ENCODE assay signal across 28 mouse cellular contexts in genomic region chr8:117667349-117668124, GRCm38 (mm10). TPM values are rescaled to one million over a fixed set of nuclear protein-coding genes. Genes with fewer than 3 reads are reported as not detected.
DNase-seq lines count a peak whose midpoint lies in the region; ATAC-seq lines count a peak whose summit lies in the region.
"Had no signal": no experiment of that assay in that cellular context is flagged by ENCODE, and none has a peak within 500 bp of the region (broad histone marks: within the 10 kb centered on the region; RNA-seq: fewer than 3 reads in every experiment).

No protein-coding gene starts in this region.

- H3K27me3 ChIP-seq in intestine, embryonic 16.5 days (replicated peaks; ENCODE audit: control insufficient read depth, insufficient read depth, low read length) = no peaks in the 10 kb centered on the region
- H3K27me3 ChIP-seq in intestine, embryonic 15.5 days (replicated peaks) = no peaks in the 10 kb centered on the region
- H3K27me3 ChIP-seq in liver, embryonic 16.5 days (ENCODE audit: control insufficient read depth, insufficient read depth, low read depth, low read length) = no peaks in the 10 kb centered on the region
- H3K27me3 ChIP-seq in limb, embryonic 10.5 days (ENCODE audit: low read depth, poor library complexity, severe bottlenecking) = no peaks in the 10 kb centered on the region; the same call in 1 of the 2 replicates
- peaks cover 9% of the 10 kb centered on the region; the same call in 1 of the 2 replicates for H3K27me3 ChIP-seq in embryonic facial prominence, embryonic 10.5 days (replicated peaks; ENCODE audit: low read depth, poor library complexity, severe bottlenecking)

- no peak overlapping the region for H3K4me3 ChIP-seq in intestine, embryonic 16.5 days (ENCODE audit: low read length)
- no peak overlapping the region for H3K4me3 ChIP-seq in intestine, embryonic 15.5 days (replicated peaks)
- H3K4me3 ChIP-seq in liver, embryonic 16.5 days (ENCODE audit: low read depth, low read length) = no peak overlapping the region
- H3K4me3 ChIP-seq in limb, embryonic 10.5 days = no peak overlapping the region
- no peak overlapping the region for H3K4me3 ChIP-seq in embryonic facial prominence, embryonic 10.5 days
- H3K4me3 ChIP-seq: gastrocnemius, adult 2 months; heart, embryonic 12.5 days; heart, embryonic 15.5 days; hindbrain, embryonic 10.5 days; hindbrain, embryonic 13.5 days had no signal

- WGBS in intestine, embryonic 16.5 days = 66% methylated on average over 13 of the region's 13 CpGs
- 60% methylated on average over 13 of the region's 13 CpGs for WGBS in intestine, embryonic 15.5 days
- WGBS in liver, embryonic 16.5 days (ENCODE audit: insufficient replicate concordance) = 52% methylated on average over 13 of the region's 13 CpGs
- 88% methylated on average over 13 of the region's 13 CpGs for WGBS in limb, embryonic 10.5 days
- WGBS in embryonic facial prominence, embryonic 10.5 days = 84% methylated on average over 13 of the region's 13 CpGs

- ATAC-seq in intestine, embryonic 16.5 days = peak; percentile 57
- no peak; the same call in 1 of the 2 replicates for ATAC-seq in intestine, embryonic 15.5 days
- ATAC-seq in liver, embryonic 16.5 days (ENCODE audit: low read depth) = peak; percentile 78
- ATAC-seq: activated CD4-positive, CD25-positive, alpha-beta regulatory T cell, adult 4 months; forebrain, embryonic 14.5 days; forebrain, postnatal 0 days; hindbrain, embryonic 16.5 days had no signal

- no peak overlapping the region for H3K27ac ChIP-seq in intestine, embryonic 16.5 days (ENCODE audit: low read length)
- no peak overlapping the region for H3K27ac ChIP-seq in intestine, embryonic 15.5 days
- no peak overlapping the region for H3K27ac ChIP-seq in liver, embryonic 16.5 days (ENCODE audit: low read length)
- H3K27ac ChIP-seq in limb, embryonic 10.5 days = 0 out of 2 replicates have a peak overlapping the region, but pooled peaks have one; percentile 12
- no peak overlapping the region for H3K27ac ChIP-seq in embryonic facial prominence, embryonic 10.5 days (replicated peaks)
- H3K27ac ChIP-seq: gastrocnemius, adult 2 months; heart, embryonic 15.5 days; hindbrain, embryonic 10.5 days; hindbrain, embryonic 13.5 days had no signal

- peaks cover 12% of the 10 kb centered on the region for H3K4me1 ChIP-seq in intestine, embryonic 16.5 days (ENCODE audit: control insufficient read depth, insufficient read depth, low read length)
- peaks cover 10% of the 10 kb centered on the region; the same call in 1 of the 2 replicates for H3K4me1 ChIP-seq in intestine, embryonic 15.5 days (replicated peaks)
- no peaks in the 10 kb centered on the region; the same call in 1 of the 2 replicates for H3K4me1 ChIP-seq in liver, embryonic 16.5 days (ENCODE audit: control insufficient read depth, low read depth, low read length)
- H3K4me1 ChIP-seq in limb, embryonic 10.5 days = peaks cover 26% of the 10 kb centered on the region
- H3K4me1 ChIP-seq in embryonic facial prominence, embryonic 10.5 days = peaks cover 18% of the 10 kb centered on the region
- H3K4me1 ChIP-seq: heart, embryonic 12.5 days; heart, embryonic 15.5 days; hindbrain, embryonic 13.5 days had no signal

- no peak overlapping the region for H3K9ac ChIP-seq in intestine, embryonic 16.5 days (ENCODE audit: low read depth, low read length)
- no peak overlapping the region for H3K9ac ChIP-seq in intestine, embryonic 15.5 days
- no peak overlapping the region for H3K9ac ChIP-seq in liver, embryonic 16.5 days (ENCODE audit: low read depth, low read length)
- H3K9ac ChIP-seq: forebrain, postnatal 0 days; heart, embryonic 12.5 days; heart, embryonic 15.5 days; hindbrain, embryonic 13.5 days had no signal

- no peak overlapping the region for H3K4me2 ChIP-seq in intestine, embryonic 16.5 days (ENCODE audit: low read depth, low read length)
- no peak overlapping the region for H3K4me2 ChIP-seq in intestine, embryonic 15.5 days (replicated peaks)
- H3K4me2 ChIP-seq in liver, embryonic 16.5 days (ENCODE audit: low read depth, low read length) = no peak overlapping the region
- H3K4me2 ChIP-seq: heart, embryonic 12.5 days; heart, embryonic 15.5 days; hindbrain, embryonic 13.5 days had no signal

- no peaks in the 10 kb centered on the region for H3K9me3 ChIP-seq in intestine, embryonic 16.5 days (ENCODE audit: control insufficient read depth, low read length)
- no peaks in the 10 kb centered on the region for H3K9me3 ChIP-seq in intestine, embryonic 15.5 days
- H3K9me3 ChIP-seq in liver, embryonic 16.5 days (replicated peaks; ENCODE audit: control insufficient read depth, low read length) = no peaks in the 10 kb centered on the region
- no peaks in the 10 kb centered on the region for H3K9me3 ChIP-seq in limb, embryonic 10.5 days (replicated peaks)
- no peaks in the 10 kb centered on the region for H3K9me3 ChIP-seq in embryonic facial prominence, embryonic 10.5 days
- H3K9me3 ChIP-seq: heart, embryonic 12.5 days; heart, embryonic 15.5 days; hindbrain, embryonic 10.5 days; hindbrain, embryonic 13.5 days had no signal

- no peak for DNase-seq in liver
- peak; percentile 91 for DNase-seq in fat pad, adult 2 months (ENCODE audit: extremely low read depth, low read depth, low spot score)
- no peak for DNase-seq in limb, embryonic 10.5 days (ENCODE audit: low spot score)
- no peak for DNase-seq in ovary, postnatal 10 days (ENCODE audit: low spot score)
- DNase-seq in embryonic facial prominence, embryonic 10.5 days (ENCODE audit: low spot score) = no peak
- DNase-seq: adrenal gland, adult 8-10 months; adrenal gland, postnatal 36 days; cerebellum, adult 18-20 months; cerebellum, postnatal 10 days; cerebellum, postnatal 36 days; embryo, embryonic 11 days; forebrain, postnatal 0 days; gastrocnemius, adult 2 months; gastrocnemius, postnatal 14 days; heart, adult 18-20 months; heart, postnatal 10 days; heart, postnatal 36 days had no signal

- no peaks in the 10 kb centered on the region for H3K36me3 ChIP-seq in intestine, embryonic 16.5 days (ENCODE audit: control insufficient read depth, insufficient read depth, low read length)
- 0 out of 2 replicates have a peak, but pooled peaks cover 3% of the 10 kb centered on the region for H3K36me3 ChIP-seq in intestine, embryonic 15.5 days
- no peaks in the 10 kb centered on the region; the same call in 1 of the 2 replicates for H3K36me3 ChIP-seq in liver, embryonic 16.5 days (ENCODE audit: control insufficient read depth, insufficient read depth)
- no peaks in the 10 kb centered on the region for H3K36me3 ChIP-seq in limb, embryonic 10.5 days
- no peaks in the 10 kb centered on the region for H3K36me3 ChIP-seq in embryonic facial prominence, embryonic 10.5 days (replicated peaks)
- H3K36me3 ChIP-seq: heart, embryonic 12.5 days; heart, embryonic 15.5 days; hindbrain, embryonic 10.5 days; hindbrain, embryonic 13.5 days had no signal

RNA-seq across cellular contexts. Expression of gene Sdr42e1, which starts 6.0 kb away (rescaled TPM):
- polyA plus RNA-seq in intestine, embryonic 16.5 days (2015; fragmentation: Nextera tagmentation; extraction: Ambion mirVana) = 7.9 and 8.7 TPM in 2 replicates
- 6.0 and 6.6 TPM in 2 replicates for polyA plus RNA-seq in intestine, embryonic 15.5 days (2015; fragmentation: Nextera tagmentation; extraction: Ambion mirVana)
- 3.5 and 3.6 TPM in 2 replicates for polyA plus RNA-seq in liver, embryonic 16.5 days (2015; fragmentation: Nextera tagmentation; extraction: Ambion mirVana)
- 0.64 and 0.78 TPM in 2 replicates for polyA plus RNA-seq in limb, embryonic 10.5 days (2016; fragmentation: Nextera tagmentation; extraction: Ambion mirVana)
- polyA plus RNA-seq in embryonic facial prominence, embryonic 10.5 days (2016; fragmentation: Nextera tagmentation; extraction: Ambion mirVana) = 0.62 and 1.0 TPM in 2 replicates
- polyA plus RNA-seq: forebrain, embryonic 11.5 days had no signal

RNA-seq across cellular contexts. Expression of gene Hsd17b2, which starts 34.2 kb away (rescaled TPM):
- 50.8 and 52.4 TPM in 2 replicates for polyA plus RNA-seq in intestine, embryonic 16.5 days (2015; fragmentation: Nextera tagmentation; extraction: Ambion mirVana)
- polyA plus RNA-seq in intestine, embryonic 15.5 days (2015; fragmentation: Nextera tagmentation; extraction: Ambion mirVana) = 38.1 and 38.3 TPM in 2 replicates
- 90.2 and 94.8 TPM in 2 replicates for polyA plus RNA-seq in liver, embryonic 16.5 days (2015; fragmentation: Nextera tagmentation; extraction: Ambion mirVana)
- polyA plus RNA-seq in limb, embryonic 10.5 days (2016; fragmentation: Nextera tagmentation; extraction: Ambion mirVana) = not detected in 2 replicates
- polyA plus RNA-seq in embryonic facial prominence, embryonic 10.5 days (2016; fragmentation: Nextera tagmentation; extraction: Ambion mirVana) = not detected in 2 replicates
- polyA plus RNA-seq: activated CD4-positive, CD25-positive, alpha-beta regulatory T cell, adult 4 months; forebrain, embryonic 11.5 days; forebrain, embryonic 14.5 days; forebrain, postnatal 0 days; heart, embryonic 15.5 days; hindbrain, embryonic 10.5 days; hindbrain, embryonic 13.5 days had no signal

Comparison
In these comparisons a context has a peak if more than half of its experiments do, and no peak if none do; other contexts are left out.
1. RNA of gene Hsd17b2, which starts 34.2 kb away (polyA plus RNA-seq): 90.2 to 94.8 TPM in liver, embryonic 16.5 days, 50.8 to 52.4 TPM in intestine, embryonic 16.5 days and 38.1 to 38.3 TPM in intestine, embryonic 15.5 days; not detected in embryonic facial prominence, embryonic 10.5 days and not detected in limb, embryonic 10.5 days; every median in the first group is over 10 times any median in the second.